Mouse (Mus musculus): ENCODE measurements around the gene Tbxas1.

Gene Tbxas1

DNA sequence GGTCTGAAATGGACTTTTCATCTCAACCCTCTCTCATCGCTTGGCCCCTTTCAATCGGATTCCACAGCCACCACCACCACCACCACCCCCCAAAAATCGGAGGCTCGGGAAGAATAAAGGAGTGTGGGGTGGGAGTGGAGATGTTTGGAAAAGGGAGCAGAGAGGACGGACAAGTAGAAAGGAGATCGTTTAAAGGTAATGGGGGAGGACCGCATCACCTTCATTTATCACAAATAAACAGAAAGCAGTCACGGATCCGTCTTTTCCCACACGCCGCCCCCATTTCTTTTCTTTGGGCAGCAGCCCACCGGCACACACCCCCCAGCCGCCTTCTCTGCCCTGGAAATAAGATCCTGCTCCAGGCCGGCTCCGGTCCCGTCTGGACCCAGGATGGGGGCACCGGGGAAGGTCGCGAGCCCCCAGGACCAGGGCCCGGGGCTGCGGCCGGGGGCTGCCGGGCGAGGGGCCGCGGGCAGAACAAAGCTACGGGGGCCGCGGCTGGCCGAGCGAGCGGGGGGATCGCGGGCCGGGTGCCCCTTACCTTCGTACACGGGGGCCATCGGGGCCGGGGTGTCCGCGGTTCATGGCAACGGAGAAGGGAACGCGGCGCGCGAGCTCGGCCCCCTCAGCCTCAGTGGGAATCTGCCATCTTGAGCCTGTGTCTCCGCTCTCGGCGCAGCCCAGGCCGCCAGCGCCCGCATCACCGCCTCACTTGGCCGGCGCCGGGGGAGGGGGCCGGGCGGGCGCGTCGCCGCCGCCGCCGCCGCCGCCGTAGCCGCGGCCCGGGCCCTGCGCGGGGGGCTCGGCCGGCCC, at the start of gene Tbxas1:
Gene Tbxas1, plus strand, starts transcription at position 147 of the 813 bp plus-strand sequence.
- peak; percentile 54 to 78 for DNase-seq

- no peak for DNase-seq
These were observed 49.3 kb upstream of the Tbxas1 start for GRCm38 (mm10) chr6:38825886-38826285.

DNA sequence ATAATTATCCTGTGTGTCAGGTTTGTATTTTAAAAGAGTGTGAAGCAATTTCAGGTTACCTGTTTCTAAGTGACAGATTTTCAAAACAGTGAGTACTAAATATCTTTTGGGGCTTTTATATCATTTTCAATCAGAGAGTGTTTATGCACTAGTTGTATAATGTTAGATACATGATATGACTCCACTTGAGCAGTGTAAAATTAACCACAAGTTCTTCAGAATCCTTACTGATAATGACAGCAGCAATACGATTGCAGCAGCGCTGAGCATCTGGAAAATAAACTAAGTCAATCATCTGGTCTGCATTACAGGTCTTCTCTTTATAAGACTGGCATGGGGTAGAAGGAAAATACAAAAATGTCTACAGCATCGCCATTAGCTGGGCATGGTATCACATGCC, 48.3 kb upstream of the Tbxas1 start:
- DNase-seq = no peak

DNA sequence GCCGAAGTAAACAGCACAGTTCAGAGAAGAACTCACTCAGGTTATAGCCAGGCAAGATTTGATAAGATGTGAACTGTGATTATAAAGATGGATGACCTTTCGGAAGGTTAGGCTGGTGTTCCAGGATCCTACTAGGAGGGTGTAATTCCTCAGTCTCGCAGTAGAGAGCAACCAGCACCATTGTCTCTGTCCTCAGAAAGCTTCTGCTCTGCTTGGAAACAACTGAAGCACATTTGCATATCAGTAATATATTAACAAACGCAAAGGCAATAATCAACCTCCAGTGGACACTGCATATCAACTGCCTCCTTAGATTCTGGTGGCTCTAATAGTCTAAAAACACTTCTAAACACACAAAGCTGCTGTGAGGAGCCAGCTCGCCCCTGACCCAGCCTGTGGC, 47.8 kb upstream of the Tbxas1 start:
- no peak for DNase-seq

- no peak for DNase-seq
These were observed 47.0 kb upstream of the Tbxas1 start for GRCm38 (mm10) chr6:38828211-38828610.

DNA sequence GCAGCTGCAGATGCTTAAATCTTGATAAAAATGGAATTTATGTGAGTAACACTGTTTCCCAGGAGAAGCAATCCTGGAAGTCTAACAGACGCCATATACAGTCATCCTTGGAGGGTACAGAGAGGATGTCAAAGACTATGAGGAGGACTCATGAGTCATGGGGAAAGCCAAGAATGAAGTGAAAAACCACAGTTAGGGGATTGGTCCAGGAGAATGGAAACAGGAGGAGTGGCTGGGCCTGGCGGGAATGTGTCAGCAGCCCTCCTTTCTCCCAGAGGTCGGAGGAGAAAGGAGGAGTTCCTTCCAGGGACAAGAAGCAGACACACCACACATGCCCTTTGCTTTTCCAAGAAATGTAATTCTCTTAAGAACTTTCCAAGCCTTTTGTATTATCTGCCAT, 45.8 kb upstream of the Tbxas1 start:
- DNase-seq = no peak

DNA sequence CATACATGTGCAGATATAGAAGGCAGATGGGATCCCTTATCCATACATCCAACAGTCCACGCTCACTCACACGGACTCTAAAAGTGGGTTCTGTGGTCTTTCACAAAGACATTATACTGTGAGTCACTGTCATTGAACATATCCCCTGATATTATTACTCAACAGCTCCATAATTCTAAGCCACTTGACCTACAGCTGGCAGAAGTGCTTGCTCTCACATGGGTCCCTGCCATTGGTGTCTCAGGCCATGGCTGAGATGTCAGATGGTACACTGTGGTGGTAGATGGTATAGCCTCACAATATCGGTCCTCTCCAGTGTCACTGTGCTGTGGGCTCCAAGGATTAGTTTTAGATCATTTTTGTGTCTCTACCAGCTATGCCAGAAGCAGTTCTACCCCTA, 41.5 kb upstream of the Tbxas1 start:
- no peak for DNase-seq

DNA sequence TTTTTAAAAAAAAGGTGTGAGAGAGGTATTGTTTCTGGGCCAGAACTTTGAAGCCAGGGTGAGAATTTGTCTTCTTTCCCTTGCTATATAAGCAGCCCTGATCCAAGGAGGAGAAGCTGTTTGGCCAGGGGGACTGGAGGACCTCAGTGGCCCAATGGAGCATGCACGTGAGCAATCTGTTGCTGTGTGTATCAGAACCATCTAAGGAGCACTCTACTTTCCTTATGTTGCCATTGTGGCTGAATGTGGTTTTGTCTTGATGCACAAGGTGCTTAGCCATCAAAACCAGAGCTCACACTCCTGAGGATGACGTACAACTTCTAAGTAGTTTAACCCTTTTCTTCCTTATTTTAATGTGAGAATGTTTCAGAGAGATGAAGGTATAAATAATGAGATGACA, 40.5 kb upstream of the Tbxas1 start:
- no peak for DNase-seq

- no peak for DNase-seq
These were observed 40.0 kb upstream of the Tbxas1 start for GRCm38 (mm10) chr6:38835217-38835616.

DNA sequence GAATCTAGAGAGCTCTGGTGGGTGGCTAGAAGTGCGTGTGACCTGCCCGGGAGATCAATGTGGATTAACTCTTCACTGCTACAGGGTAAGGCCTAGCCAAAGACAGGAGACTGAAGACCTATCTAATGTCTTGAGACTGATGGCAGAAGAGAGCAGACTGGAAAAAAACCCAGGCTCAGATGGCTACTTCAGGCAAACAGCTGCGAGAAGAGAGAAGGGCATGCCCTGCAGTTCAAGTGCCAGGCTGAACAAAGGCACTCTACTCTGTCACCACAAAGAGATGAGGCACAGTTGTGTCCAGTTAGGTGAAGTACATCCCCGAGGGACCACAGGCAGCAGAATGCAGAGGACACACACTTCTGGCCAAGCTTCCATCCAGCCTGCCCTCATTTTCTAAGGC, 37.1 kb upstream of the Tbxas1 start:
- DNase-seq = no peak

- no peak for DNase-seq
These were observed 35.3 kb upstream of the Tbxas1 start for GRCm38 (mm10) chr6:38839891-38840290.

GRCm38 (mm10) chr6:38840380-38840779, 34.8 kb upstream of the Tbxas1 start:
- DNase-seq = no peak

DNA sequence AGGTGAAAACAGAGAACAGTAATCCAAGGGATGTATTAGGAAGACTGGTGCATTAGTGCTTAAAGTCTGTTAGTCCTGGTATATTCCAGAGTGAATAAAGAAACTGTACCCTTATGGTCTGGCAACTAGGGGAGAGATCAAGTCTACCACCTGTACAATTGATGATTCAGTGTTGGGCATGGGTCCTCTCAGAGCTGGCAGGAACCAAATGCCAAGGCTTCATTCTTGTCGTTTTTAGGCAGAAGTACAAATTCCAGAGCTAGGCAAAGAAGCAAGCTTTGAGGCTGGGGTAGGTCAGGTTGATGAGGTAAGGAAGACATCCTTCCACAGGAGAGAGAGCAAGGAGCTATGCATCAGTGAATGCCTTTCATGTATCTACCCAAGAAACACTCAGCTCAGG, 34.4 kb upstream of the Tbxas1 start:
- DNase-seq = no peak

GRCm38 (mm10) chr6:38841551-38841950, 33.7 kb upstream of the Tbxas1 start:
- DNase-seq = no peak

GRCm38 (mm10) chr6:38845117-38845516, 30.1 kb upstream of the Tbxas1 start:
- no peak for DNase-seq

DNA sequence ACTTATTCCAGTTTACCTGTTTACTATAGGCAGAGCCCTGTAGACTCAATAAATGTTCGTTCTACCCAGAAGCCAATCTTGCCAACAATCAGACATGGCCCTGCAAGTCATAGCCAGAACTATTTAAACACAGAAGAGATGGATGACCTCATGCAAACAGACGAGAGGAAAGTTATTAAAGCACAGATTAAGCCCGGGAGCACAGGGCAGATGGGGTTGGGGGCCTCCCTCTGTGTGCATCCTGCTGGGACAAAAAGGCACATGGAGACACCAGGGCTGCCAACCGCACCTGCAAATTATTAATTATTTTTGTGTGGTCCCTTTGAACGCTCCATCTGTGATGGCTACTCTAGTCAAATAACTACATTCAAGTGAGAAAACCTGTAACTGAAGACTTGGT, 29.3 kb upstream of the Tbxas1 start:
- DNase-seq = no peak

- DNase-seq = no peak
These were observed 28.6 kb upstream of the Tbxas1 start for GRCm38 (mm10) chr6:38846330-38847195.

- DNase-seq = peak; percentile 57 to 64
These were observed 27.8 kb upstream of the Tbxas1 start for GRCm38 (mm10) chr6:38847447-38847846.

- no peak for DNase-seq
These were observed 27.0 kb upstream of the Tbxas1 start for GRCm38 (mm10) chr6:38847958-38848910.

DNA sequence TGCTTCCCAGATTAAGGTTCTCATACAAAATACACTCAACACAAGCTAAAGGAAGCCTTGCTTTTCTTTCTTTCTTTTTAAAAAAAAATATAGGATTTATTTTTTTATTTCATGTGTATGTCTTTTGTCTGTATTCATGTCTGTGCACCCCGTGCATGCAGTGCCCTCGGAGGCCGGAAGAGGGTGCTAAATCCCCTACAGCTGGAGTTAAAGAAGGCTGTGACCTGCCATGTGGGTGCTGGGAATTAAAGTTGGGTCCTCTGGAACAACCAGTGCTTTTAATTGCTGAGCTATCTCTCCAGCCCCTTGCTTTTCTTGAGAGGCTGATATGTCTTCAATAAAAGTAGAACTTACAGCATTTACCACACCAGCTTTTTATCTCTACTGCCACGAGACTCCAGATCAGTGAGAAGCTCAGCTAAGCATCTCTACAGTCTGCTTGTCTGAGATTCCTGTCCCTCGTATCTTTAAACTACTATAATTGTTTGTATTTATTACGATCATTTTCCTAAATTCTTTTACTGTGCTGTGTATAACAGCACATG, 24.4 kb upstream of the Tbxas1 start:
- DNase-seq = no peak

DNA sequence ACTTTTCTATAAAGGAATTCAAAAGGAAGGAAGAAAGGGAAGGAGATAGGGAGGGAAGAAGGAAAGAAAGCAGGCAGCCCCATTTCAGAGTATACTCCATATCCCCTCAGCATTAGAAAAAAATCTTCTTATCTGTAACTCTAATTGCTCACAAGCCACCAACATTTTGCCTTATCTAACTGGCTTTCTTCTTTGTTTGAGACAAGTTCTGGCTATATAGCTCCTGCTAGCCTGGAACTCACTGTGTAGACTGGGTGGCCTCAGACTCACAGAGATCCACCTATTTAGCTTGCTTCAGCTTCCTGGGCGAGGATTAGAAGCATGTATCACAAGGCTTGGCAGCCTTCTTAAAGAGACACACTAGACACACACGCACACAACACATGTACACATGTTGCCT, 23.5 kb upstream of the Tbxas1 start:
- no peak for DNase-seq

DNA sequence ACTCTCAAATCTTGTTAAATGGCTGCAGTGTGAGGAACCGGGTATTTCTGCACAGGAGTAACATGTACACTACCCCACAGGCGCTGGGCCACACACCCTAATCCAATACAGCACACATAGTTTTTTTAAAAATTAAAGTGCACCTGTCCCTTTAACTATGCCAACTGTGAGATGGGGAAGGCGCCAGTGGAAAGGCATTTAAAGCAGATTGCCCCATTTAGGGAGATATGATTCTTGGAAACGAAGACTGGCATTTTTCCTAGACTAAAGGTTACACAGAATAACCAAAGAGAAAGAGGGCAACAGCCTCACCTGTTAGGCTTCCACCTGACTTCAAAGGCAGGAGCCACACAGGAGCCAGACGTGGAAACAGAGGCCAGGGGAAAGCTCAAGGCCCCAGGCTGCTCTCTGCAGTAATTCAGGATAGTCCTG, 21.6 kb upstream of the Tbxas1 start:
- no peak for DNase-seq

DNA sequence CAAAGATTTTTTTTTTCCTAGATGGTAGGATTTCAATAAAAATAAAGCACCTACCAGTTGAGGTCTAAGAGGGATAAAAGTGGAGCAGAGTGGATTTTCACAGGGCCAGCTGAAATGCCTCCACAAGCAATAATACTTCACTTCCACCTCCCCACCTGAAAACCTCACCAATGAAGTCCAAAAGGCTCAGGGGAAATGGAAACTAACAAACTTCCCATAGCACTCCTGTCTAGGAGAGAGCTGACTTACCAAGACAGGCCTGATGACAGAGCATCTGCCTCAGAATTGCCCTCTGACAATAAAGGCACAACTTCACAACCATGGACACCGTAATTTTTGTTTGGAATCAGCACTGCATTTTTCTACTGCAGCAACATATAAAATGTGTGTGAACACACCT, 15.4 kb upstream of the Tbxas1 start:
- no peak for DNase-seq
